Mouse (Mus musculus) spleen, postnatal 10 days (tissue): ENCODE measurements around the gene Prss50.

ENCODE experiments used
- DNase-seq, 2 experiments: peaks; one replicate each; pipeline ENCODE4 v3.0.0; 2021 to 2022; ENCODE audit warnings: low spot score in 2 of 2

Prss50 gene

GRCm38 (mm10) chr9:110907201-110907837, 49.6 kb downstream of the Prss50 start:
- no peak for DNase-seq

GRCm38 (mm10) chr9:110907838-110908630, 50.3 kb downstream of the Prss50 start:
- no peak for DNase-seq

- DNase-seq = no peak
Observed at GRCm38 (mm10) chr9:110908631-110909016, 50.9 kb downstream of the Prss50 start.

GRCm38 (mm10) chr9:110909371-110909967, 51.7 kb downstream of the Prss50 start:
- DNase-seq = no peak
